Mouse (Mus musculus) cerebellum, postnatal 14 days (tissue): ENCODE results near the gene Cmah.
A peak's percentile ranks its signal among the peaks of the same experiment; 100 is the strongest.
"Not testable (repeated sequence)": the region's sequence is repeated elsewhere in the genome, so short reads cannot be mapped to it uniquely, and the experiment has no call there.

Experiments
- DNase-seq, 2 experiments: peaks; one replicate each; pipeline ENCODE4 v3.0.0; 2021; ENCODE audit warnings: mixed read lengths in 2 of 2

Gene Cmah

DNA sequence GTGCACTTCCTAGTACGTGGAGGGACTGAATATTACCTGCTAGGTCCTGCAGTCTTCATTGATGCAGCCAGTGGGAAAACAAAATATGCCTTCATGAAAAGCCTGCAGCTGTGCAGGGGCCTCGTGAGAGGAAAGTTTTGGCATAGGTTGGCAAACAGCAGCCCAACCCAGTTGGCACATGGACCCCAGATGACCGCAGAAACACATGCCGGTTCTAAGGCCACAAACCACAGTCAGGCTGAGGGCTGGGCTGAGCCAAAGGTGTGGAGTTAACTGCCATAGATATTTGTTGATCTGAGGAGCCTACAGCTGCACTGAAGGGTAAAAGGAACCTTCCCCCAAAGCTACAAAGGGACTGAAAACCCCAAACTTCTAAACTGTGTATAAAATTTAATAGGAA is 14.9 kb downstream of the Cmah start:
- DNase-seq: no peak

DNA sequence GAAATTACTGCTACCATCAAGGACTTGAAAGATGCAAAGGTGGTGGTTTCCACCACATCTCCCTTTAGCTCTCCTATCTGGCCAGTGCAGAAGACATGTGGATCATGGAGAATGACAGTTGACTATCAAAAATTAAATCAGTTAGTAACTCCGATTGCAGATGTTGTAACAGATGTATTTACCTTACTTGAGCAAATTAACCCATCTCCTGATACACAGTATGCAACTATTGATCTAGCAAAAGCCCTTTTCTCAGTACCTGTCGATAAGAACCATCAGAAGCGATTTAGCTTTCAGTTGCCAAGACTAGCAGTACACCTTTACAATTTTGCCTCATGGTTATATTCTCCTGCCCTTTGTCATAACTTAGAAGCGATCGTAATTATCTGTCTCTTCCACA is 25.8 kb downstream of the Cmah start:
- DNase-seq: no peak

DNA sequence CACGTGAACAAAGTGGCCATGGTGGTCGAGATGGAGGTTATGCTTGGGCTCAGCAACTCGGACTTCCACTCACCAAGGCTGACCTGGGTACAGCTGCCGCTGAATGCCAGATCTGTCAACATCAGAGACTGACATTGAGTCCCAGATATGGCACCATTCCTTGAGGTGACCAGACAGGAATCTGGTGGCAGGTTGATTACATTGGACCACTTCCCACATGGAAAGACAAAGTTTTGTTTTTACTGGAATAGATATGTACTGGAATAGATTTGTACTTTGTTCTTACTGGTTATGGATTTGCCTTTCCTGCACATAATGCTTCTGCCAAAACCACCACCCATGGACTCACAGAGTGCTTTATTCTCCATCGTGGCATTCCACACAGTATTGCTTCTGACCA is 27.5 kb downstream of the Cmah start:
- DNase-seq: no peak

GRCm38 (mm10) chr13:24359181-24359580 is 32.0 kb downstream of the Cmah start:
- DNase-seq: no peak

DNA sequence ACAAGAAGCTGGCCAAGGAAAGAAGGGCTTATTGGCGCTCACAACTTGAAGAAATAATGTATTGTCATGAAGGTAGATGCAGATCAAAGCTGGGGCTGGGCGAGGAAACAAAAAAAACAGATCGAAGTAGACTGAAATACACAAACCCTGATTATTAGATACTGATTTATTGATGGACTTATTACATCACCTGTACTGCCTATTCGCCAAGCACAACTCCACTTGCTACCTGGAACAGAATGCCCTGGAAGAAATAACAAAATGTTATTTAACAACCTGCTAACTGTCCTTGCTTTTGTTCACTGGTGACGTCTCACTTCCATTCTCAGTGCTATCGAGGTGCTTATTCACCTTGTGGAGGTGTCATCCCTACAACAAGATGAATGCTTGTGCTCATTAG is 38.0 kb downstream of the Cmah start:
- DNase-seq: no peak

- DNase-seq: no peak
These were observed 45.8 kb downstream of the Cmah start for GRCm38 (mm10) chr13:24372893-24373599.

DNA sequence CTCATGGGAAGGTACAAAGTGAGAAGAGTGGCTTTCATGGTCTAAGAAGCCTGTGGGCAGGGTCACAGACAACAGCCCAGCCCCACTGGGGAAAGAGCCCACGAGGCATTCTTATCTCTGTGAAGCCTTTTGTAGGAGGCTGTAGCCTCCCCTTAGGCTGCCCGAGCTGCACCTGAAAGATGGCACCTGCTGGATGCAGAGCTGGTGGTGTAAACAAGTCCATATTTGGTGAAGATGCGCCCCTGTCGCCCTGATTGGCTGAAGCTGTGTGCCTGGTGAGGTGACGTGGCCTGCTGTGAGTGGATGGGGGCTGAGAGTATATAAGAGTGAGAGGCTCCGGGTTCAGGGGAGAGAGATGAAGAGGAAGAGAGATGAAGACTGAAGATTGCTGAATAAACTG is 47.4 kb downstream of the Cmah start:
- not testable (repeated sequence) for DNase-seq

DNA sequence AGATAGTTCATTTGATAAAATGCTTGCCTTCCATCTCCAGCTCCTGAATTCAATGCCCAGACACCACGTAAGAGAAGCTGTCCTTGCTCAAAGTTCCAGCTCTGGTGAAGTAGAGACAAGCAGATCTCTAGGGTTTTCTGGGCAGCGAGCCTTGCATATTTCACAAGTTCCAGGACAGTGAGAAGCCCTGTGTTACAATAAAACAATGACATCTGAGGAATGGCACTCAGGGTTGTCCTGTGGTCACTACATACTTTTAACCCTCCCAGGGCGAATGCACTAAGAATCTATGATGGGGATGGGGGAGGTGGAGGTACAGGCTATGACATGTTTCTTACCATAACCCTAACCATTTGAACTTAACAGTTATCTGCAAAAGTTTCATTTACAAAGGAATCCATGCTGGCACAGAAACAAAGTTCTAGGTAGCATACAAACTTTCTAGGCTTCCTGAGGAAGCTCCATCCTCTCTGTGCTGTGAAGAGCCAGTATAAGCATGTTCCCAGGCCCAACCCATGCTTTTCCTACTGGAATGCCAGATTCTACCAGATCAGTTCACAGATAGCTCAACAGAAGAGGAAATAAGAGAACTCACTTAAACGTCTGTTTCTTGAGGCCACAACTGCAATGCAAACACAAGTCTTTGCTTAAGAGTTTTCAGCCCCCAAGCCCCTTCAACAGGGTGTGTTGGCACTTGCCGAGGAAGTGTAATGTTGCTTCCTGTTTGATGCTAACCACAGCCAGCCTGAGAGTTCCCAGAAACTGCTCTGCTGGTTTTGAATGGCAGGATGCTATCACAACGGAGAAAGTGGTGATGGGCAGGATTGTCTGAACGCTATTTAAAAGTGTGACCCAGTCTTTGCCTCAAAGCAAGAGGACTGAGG is 48.4 kb downstream of the Cmah start:
- no peak for DNase-seq

GRCm38 (mm10) chr13:24380713-24381112 is 53.5 kb downstream of the Cmah start:
- no peak for DNase-seq

- DNase-seq: no peak
These were observed 56.7 kb downstream of the Cmah start for GRCm38 (mm10) chr13:24383885-24384284.

GRCm38 (mm10) chr13:24391892-24392291 is 64.7 kb downstream of the Cmah start:
- no peak for DNase-seq

DNA sequence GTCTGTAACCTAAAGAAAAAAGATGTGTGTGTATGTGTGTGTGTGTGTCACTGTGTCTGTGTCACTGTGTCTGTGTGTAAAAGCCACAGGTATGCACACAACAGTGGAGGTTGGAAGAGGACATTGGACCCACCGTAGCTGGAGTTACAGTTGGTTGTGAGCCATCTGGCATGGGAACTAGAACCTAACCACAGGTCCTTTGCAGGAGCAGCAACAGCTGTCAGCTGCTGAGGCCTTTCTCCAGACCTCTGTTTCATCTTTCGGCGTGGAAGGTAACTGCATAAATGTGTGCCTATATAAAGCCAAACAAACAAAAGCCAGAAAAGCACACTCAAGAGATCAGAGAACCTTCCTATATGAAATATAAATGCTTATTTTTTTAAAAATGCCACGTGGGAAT is 65.5 kb downstream of the Cmah start:
- DNase-seq: no peak

DNA sequence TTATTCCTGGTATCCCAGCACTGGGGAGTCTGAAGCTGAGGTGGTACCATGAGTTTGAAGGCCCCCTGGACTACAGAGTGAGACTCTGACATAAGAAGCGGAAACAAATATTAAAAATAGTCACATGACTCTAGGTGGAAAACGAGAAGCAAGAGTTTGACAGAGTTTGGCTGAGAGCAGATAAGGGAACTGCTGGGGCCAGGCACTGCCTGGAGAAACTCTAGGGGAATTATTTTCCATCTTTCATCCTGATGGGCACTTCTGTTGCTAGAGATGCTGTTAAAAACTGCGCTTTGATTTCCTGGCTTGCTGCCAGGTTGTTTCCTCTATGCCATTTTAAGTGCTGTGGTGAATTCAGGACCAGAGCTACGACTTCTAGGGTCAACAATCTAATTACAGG is 65.9 kb downstream of the Cmah start:
- DNase-seq: no peak

DNA sequence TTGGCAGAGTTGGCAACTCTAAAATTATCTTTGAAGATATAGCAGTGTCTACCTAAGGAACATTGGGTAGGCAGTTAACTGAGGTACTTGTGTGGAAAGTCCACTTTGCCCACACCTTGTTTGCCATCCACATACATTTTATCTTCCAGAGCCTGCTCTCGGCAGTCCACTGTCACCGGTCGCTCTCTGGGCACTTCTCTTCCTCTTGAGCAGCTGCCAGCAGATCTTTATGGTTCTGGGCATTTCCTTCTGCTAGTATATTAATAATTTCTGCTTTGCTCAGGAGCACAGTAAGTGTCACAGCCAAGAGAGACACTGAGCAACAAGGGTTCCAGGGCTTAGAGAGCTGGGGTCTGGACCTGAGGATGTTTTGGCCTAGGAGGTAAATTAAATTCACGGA is 68.6 kb downstream of the Cmah start:
- no peak for DNase-seq

DNA sequence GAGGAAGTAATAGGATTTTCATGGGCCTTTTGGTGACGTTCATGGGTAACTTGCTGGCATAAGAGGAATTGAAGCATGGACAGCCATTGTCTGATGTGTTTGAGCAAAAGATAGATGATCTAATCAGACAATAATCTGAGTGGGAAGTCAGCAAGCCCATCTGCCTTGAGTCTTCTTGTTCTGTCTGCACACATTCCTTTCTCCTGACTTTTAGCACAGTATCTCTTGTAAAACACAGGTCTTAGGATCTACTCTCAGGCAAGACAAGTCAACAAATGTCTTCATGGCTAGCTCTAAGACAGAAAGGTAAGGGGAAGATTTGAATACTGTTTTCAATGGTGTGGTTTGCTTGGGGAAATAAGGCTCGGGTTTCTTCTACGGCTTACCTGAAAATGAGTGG is 70.0 kb downstream of the Cmah start:
- DNase-seq: no peak

GRCm38 (mm10) chr13:24398488-24398887 is 71.3 kb downstream of the Cmah start:
- no peak for DNase-seq

- not testable (repeated sequence) for DNase-seq
These were observed 74.6 kb downstream of the Cmah start for GRCm38 (mm10) chr13:24401821-24402220.

- DNase-seq: no peak
These were observed 75.8 kb downstream of the Cmah start for GRCm38 (mm10) chr13:24403054-24403453.

DNA sequence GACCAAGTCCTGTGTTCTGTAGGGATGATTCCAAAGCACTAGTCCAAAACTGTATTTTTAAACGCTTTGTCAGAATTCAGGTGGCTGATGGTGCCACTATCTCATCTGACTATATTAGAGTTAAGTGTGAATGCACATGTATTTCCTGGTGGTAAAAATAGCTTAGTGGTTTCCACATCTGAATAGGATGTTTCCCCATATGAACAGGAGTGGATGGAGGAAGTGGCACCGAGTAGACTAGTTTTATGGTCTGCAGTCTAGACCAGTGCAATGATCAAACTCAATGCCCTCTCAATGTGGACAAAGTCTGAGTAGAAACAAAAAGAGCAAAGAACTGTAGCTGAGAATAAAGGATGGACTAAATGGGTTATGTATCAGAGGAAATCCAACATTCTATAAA is 79.6 kb downstream of the Cmah start:
- DNase-seq: no peak

DNA sequence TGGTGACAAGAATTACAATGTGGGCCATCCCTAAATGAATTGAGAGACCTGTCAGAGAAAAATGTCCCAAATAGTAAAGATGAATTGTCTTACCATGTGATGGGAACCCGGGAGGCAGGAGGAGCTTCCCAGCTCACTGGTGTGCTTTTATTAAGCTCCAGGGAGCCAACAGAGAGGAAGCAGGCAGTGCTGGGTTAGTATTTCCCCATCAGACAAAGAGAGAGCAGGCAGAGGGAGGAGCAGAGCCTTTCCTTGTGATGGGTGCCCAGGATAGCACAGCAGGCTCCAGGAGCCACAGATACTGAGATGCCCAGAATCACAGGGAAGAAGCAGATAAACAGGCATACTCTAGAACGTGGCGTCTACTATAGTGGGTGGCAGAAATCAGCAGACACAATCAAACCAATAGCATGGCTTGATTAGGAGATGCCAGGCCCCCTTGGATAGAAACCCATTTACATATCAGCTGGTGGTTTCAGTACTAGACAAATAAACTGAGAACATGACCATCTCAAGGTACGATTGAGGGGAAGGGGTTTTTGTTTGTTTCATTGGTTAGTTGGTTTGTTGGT is 87.5 kb downstream of the Cmah start:
- DNase-seq: no peak

- no peak for DNase-seq
These were observed 88.5 kb downstream of the Cmah start for GRCm38 (mm10) chr13:24415506-24416206.

DNA sequence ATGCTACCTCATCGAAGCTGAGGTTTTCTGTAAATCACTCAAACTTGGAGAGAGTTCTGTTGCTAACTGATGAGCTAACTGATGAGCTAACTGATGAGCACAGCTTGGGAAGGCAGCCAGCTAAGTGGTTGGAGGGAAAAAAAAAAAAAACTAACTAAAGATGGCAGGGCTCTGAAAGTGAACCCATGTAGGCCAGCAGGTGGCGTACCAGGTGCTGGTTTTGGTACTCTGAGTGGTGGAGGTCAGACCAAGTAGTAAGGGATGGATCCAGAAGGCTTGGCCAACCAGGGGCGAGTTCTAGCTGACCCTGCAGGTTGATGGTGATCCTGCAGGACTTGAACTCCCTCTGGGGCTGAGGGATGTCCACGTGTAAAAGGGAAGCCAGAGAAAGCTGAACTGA is 89.2 kb downstream of the Cmah start:
- DNase-seq: peak in 1 of 2 experiments; percentile 41

- no peak for DNase-seq
These were observed 90.8 kb downstream of the Cmah start for GRCm38 (mm10) chr13:24418024-24418423.
